Comparison of ENCODE assay signal across 28 mouse cellular contexts in genomic region chr3:126379702-126380101, GRCm38 (mm10). TPM values are rescaled to one million over a fixed set of nuclear protein-coding genes. Genes with fewer than 3 reads are reported as not detected.
A peak's percentile ranks its signal among the peaks of the same experiment; 100 is the strongest.
DNase-seq lines count a peak whose midpoint lies in the region; ATAC-seq and TF ChIP-seq lines count a peak whose summit lies in the region.
"Had no signal": no experiment of that assay in that cellular context is flagged by ENCODE, and none has a peak within 500 bp of the region (broad histone marks: within the 10 kb centered on the region; RNA-seq: fewer than 3 reads in every experiment).

No protein-coding gene starts in this region.

- H3K4me3 ChIP-seq in gastrocnemius, adult 2 months: no peak overlapping the region
- no peak overlapping the region for H3K4me3 ChIP-seq in heart, embryonic 12.5 days
- H3K4me3 ChIP-seq in kidney, postnatal 0 days (replicated peaks; ENCODE audit: low read depth, low read length): no peak overlapping the region
- no peak overlapping the region for H3K4me3 ChIP-seq in lung, embryonic 14.5 days (ENCODE audit: low read depth, low read length)
- no peak overlapping the region for H3K4me3 ChIP-seq in lung, postnatal 0 days (ENCODE audit: low read depth, low read length)
- H3K4me3 ChIP-seq: forebrain, embryonic 10.5 days; forebrain, embryonic 13.5 days; heart, adult 2 months had no signal

- no peaks in the 10 kb centered on the region for H3K36me3 ChIP-seq in heart, embryonic 12.5 days
- H3K36me3 ChIP-seq in kidney, postnatal 0 days (ENCODE audit: insufficient read depth, low read length): no peaks in the 10 kb centered on the region
- no peaks in the 10 kb centered on the region for H3K36me3 ChIP-seq in lung, embryonic 14.5 days (ENCODE audit: insufficient read depth)
- H3K36me3 ChIP-seq in lung, postnatal 0 days (ENCODE audit: insufficient read depth, low read length): no peaks in the 10 kb centered on the region
- H3K36me3 ChIP-seq: forebrain, embryonic 10.5 days; G1E had no signal

- no peak overlapping the region for H3K9ac ChIP-seq in heart, embryonic 12.5 days
- no peak overlapping the region for H3K9ac ChIP-seq in kidney, postnatal 0 days (ENCODE audit: low read depth, low read length)
- no peak overlapping the region for H3K9ac ChIP-seq in lung, embryonic 14.5 days
- H3K9ac ChIP-seq in lung, postnatal 0 days (replicated peaks; ENCODE audit: low read depth): no peak overlapping the region
- H3K9ac ChIP-seq: forebrain, embryonic 13.5 days; hindbrain, embryonic 14.5 days had no signal

- 66% methylated on average over 2 of the region's 2 CpGs for WGBS in heart, embryonic 12.5 days
- 53% methylated on average over 2 of the region's 2 CpGs for WGBS in kidney, postnatal 0 days
- WGBS in lung, embryonic 14.5 days: 46% methylated on average over 2 of the region's 2 CpGs
- WGBS in lung, postnatal 0 days: 43% methylated on average over 2 of the region's 2 CpGs

- intact Hi-C loops in gastrocnemius, adult 2 months (cut with DNase I): no loop called here

- no peaks in the 10 kb centered on the region for H3K4me1 ChIP-seq in heart, embryonic 12.5 days (replicated peaks)
- H3K4me1 ChIP-seq in kidney, postnatal 0 days (replicated peaks; ENCODE audit: insufficient read depth, low read length): no peaks in the 10 kb centered on the region
- H3K4me1 ChIP-seq in lung, embryonic 14.5 days (ENCODE audit: insufficient read depth): no peaks in the 10 kb centered on the region
- no peaks in the 10 kb centered on the region for H3K4me1 ChIP-seq in lung, postnatal 0 days (ENCODE audit: insufficient read depth, low read depth, low read length)
- H3K4me1 ChIP-seq: forebrain, embryonic 10.5 days had no signal

- no peak for TF ChIP-seq CTCF in gastrocnemius, adult 2 months (IDR thresholded peaks at IDR 0.05)
- no peak for TF ChIP-seq CTCF in kidney, postnatal 0 days (IDR thresholded peaks at IDR 0.05; ENCODE audit: low read depth)
- no peak for TF ChIP-seq CTCF in lung, embryonic 14.5 days (IDR thresholded peaks at IDR 0.05; ENCODE audit: low read depth)
- TF ChIP-seq CTCF in lung, postnatal 0 days (IDR thresholded peaks at IDR 0.05): no peak

- H3K27me3 ChIP-seq in heart, embryonic 12.5 days (replicated peaks): no peaks in the 10 kb centered on the region
- H3K27me3 ChIP-seq in kidney, postnatal 0 days (ENCODE audit: insufficient read depth, low read length): no peaks in the 10 kb centered on the region
- no peaks in the 10 kb centered on the region for H3K27me3 ChIP-seq in lung, embryonic 14.5 days (ENCODE audit: insufficient read depth, low read length)
- no peaks in the 10 kb centered on the region for H3K27me3 ChIP-seq in lung, postnatal 0 days (replicated peaks; ENCODE audit: insufficient read depth, low read length)
- H3K27me3 ChIP-seq: CH12.LX; forebrain, embryonic 13.5 days; Patski had no signal

- H3K27ac ChIP-seq in gastrocnemius, adult 2 months: peak overlapping the region; percentile 16; the same call in 1 of the 2 replicates
- no peak overlapping the region for H3K27ac ChIP-seq in heart, embryonic 12.5 days (ENCODE audit: poor library complexity, severe bottlenecking)
- no peak overlapping the region for H3K27ac ChIP-seq in kidney, postnatal 0 days
- no peak overlapping the region for H3K27ac ChIP-seq in lung, embryonic 14.5 days (ENCODE audit: low read depth)
- H3K27ac ChIP-seq in lung, postnatal 0 days (ENCODE audit: low read length): no peak overlapping the region
- H3K27ac ChIP-seq: forebrain, embryonic 10.5 days; forebrain, embryonic 13.5 days; heart, adult 2 months; hindbrain, embryonic 14.5 days; hindbrain, postnatal 0 days had no signal

- ATAC-seq in heart, embryonic 12.5 days (ENCODE audit: insufficient number of reproducible peaks, low FRiP score): no peak
- no peak for ATAC-seq in kidney, postnatal 0 days (replicated peaks; ENCODE audit: low FRiP score, low read depth)
- ATAC-seq in lung, embryonic 14.5 days (ENCODE audit: insufficient read depth): no peak
- ATAC-seq in lung, postnatal 0 days: no peak
- ATAC-seq: forebrain, embryonic 13.5 days; forebrain, embryonic 16.5 days; hindbrain, postnatal 0 days; inflammation-experienced regulatory T-cells, adult 6 months; intestine, embryonic 16.5 days; Patski had no signal

- no peak for TF ChIP-seq EP300 in lung, postnatal 0 days (IDR thresholded peaks at IDR 0.05)

- no peak for DNase-seq in gastrocnemius, adult 2 months
- DNase-seq in gastrocnemius, postnatal 4 days (ENCODE audit: low spot score in 2 of 2): no peak
- DNase-seq in heart, adult 8-10 months (ENCODE audit: low spot score): peak; percentile 26
- peak; percentile 51 for DNase-seq in kidney, postnatal 0 days (ENCODE audit: low spot score)
- DNase-seq in kidney, postnatal 25 days: no peak
- DNase-seq in lung, embryonic 14.5 days: peak; percentile 13
- DNase-seq in lung, postnatal 0 days (ENCODE audit: low spot score): no peak
- DNase-seq: adrenal gland, postnatal 10 days; adrenal gland, postnatal 36 days; B cell, adult 2 months; cerebellum, adult 18-20 months; cerebellum, adult 9-10 months; cerebellum, postnatal 14 days; gastrocnemius, postnatal 10 days; gastrocnemius, postnatal 36 days; heart, postnatal 4 days had no signal

- H3K9me3 ChIP-seq in heart, embryonic 12.5 days (replicated peaks): no peaks in the 10 kb centered on the region
- H3K9me3 ChIP-seq in kidney, postnatal 0 days (replicated peaks; ENCODE audit: low read length): no peaks in the 10 kb centered on the region
- H3K9me3 ChIP-seq in lung, embryonic 14.5 days (ENCODE audit: low read depth, low read length): no peaks in the 10 kb centered on the region
- H3K9me3 ChIP-seq in lung, postnatal 0 days (ENCODE audit: low read length): no peaks in the 10 kb centered on the region
- H3K9me3 ChIP-seq: forebrain, embryonic 10.5 days; forebrain, embryonic 13.5 days had no signal

- H3K4me2 ChIP-seq in heart, embryonic 12.5 days: no peak overlapping the region
- no peak overlapping the region for H3K4me2 ChIP-seq in kidney, postnatal 0 days (ENCODE audit: low read length)
- H3K4me2 ChIP-seq in lung, embryonic 14.5 days: no peak overlapping the region
- H3K4me2 ChIP-seq in lung, postnatal 0 days (replicated peaks; ENCODE audit: low read depth, low read length): no peak overlapping the region
- H3K4me2 ChIP-seq: forebrain, embryonic 13.5 days; hindbrain, embryonic 14.5 days had no signal

RNA-seq across cellular contexts. Expression of gene Arsj, which starts 16.2 kb away (rescaled TPM):
- under 1 TPM; 0.33 to 0.42 TPM for total RNA-seq in gastrocnemius, adult 2 months (2021)
- total RNA-seq in gastrocnemius, postnatal 4 days (2021): 10 to 100 TPM in 1 of 2 experiments, 1 to 10 TPM in 1; 8.1 to 10.3 TPM
- under 1 TPM; 0.27 to 0.49 (median 0.34) TPM for total RNA-seq in heart, adult 8-10 months (2022)
- 0.63 and 0.80 TPM in 2 replicates for polyA plus RNA-seq in heart, embryonic 12.5 days (2016; fragmentation: Nextera tagmentation; extraction: Ambion mirVana)
- 0.79 TPM in 2 replicates for polyA plus RNA-seq in kidney, postnatal 0 days (2015; fragmentation: Nextera tagmentation; extraction: Ambion mirVana)
- 0.69 and 0.70 TPM in 2 replicates for polyA plus RNA-seq in lung, embryonic 14.5 days (2014; fragmentation: Nextera tagmentation; extraction: Ambion mirVana)
- polyA plus RNA-seq in lung, postnatal 0 days (2015; fragmentation: Nextera tagmentation; extraction: Ambion mirVana): 0.68 and 1.5 TPM in 2 replicates
- total RNA-seq: CH12.LX had no signal
- polyA plus RNA-seq: G1E; inflammation-experienced regulatory T-cells, adult 6 months had no signal

Comparison
In these comparisons a context has a peak if more than half of its experiments do, and no peak if none do; other contexts are left out.
1. DNase-seq: peak in heart, adult 8-10 months (single experiment), kidney, postnatal 0 days (single experiment) and lung, embryonic 14.5 days (single experiment); none in gastrocnemius, adult 2 months (single experiment), gastrocnemius, postnatal 4 days (0 of 2), kidney, postnatal 25 days (0 of 2) and lung, postnatal 0 days (single experiment).